Mouse (Mus musculus): ENCODE data around the gene Adgrl3.

The Adgrl3 gene

DNA sequence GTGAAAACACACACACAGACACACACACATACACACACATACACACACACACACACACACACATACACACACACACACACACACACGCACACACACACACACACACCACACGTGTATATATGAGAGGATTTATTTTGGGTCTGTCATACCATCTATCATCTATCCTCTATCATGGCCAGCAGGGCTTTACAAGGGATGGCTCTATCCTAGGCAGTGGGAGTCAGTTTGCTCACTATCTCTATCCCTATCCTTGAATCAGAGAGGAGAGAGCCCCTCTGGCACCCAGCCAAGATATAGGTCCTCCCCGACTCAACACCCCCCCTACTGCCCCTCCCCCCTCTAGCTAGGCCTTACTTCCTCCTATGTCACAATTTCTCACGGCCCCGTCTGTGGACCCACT lies 625.6 kb downstream of the Adgrl3 start:
- DNase-seq (ENCODE audit: low read depth in 1 of 2, low spot score in 2 of 2), result no peak

GRCm38 (mm10) chr5:81653941-81654340 lies 634.0 kb downstream of the Adgrl3 start:
- DNase-seq (ENCODE audit: low read depth in 1 of 2, low spot score in 2 of 2), result no peak

DNA sequence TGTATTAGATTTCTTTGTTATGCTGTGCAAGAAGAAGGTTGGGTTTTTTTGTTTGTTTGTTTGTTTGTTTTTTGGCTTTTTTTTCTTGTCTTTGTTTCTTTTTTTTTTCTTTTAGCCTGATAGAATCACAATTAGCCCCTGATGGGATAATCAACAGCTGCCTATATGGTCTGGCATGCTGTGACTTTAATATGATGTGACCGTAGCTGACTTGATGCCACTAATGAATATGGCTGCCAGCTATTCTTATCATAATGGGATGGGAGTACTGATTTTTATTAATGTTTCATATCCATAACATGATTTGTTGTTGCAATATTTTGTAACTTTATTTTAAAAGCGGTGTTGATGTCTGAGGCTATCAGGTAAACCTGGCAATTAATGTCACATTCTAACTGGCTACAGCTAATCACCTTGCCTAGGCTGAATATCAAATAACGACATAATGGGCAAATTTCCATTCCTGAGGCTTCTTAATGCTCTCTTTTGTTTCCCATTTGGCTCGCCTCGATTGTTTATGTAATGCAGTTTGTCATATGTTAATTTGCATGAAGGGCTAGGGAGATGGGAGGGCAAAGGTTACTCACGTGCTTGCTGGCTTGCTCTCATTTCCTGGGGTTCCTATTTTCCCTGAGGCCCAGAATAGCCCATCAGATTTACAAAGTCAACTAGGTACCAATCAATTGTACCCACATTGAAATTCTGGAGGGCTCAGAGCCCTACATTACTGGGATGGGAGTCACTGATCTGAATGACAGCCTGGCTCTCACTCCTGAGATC lies 641.9 kb downstream of the Adgrl3 start:
- no peak for DNase-seq (ENCODE audit: low read depth in 1 of 2, low spot score in 2 of 2)

DNA sequence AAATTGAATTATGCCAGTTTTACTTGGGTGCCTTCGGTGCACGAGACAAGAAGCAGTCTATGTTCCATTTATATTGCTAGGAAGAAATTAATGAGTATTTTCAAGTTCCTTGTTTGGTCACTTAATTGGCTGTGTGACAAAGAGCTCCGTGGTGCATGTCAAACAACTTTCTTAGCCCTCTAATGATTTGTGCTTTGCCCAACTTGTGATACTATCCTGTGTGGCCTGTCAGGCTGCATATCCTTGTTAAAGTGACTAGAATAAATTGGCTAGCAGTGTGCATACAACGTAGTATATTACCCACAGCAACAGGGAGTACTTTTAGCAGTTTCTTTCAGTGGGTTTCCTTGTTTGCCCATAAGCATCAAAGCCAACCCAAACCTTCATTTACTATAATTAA lies 651.1 kb downstream of the Adgrl3 start:
- DNase-seq (ENCODE audit: low read depth in 1 of 2, low spot score in 2 of 2), result no peak

DNA sequence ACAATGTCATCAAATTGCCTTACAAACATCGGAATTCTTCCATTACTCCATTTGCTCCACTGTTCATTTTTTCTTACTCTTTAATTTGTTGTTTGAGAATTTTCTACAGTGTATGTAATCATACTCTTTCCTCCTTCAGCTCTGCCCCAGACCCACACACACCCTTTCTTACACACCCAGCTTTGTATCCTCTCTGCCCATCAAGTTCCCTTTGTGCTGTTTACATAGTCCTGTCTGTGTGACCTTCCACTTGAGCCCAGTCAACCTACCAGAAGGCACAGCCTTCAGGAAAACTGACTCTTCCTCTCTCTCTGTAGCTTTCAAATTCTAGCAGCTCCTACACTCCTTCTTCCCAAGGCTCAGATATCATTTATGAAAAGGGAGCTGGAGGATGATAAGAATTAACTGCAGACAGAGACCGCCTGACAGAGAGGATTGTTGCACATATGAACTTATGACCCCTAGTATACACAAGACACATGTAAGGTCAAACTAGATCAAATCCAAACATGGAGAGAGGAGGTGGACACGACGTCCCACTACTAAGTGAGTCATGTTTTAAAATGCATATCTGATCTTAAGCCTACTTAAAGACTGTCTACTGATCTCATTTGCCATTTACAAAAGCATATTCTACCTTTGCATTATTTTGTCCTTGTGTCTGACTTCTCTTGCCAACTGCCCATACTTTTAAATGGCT lies 654.5 kb downstream of the Adgrl3 start:
- no peak for DNase-seq (ENCODE audit: low read depth in 1 of 2, low spot score in 2 of 2)

- DNase-seq (ENCODE audit: low read depth in 1 of 2, low spot score in 2 of 2), result no peak
Observed at GRCm38 (mm10) chr5:81674975-81675371, 655.0 kb downstream of the Adgrl3 start.

DNA sequence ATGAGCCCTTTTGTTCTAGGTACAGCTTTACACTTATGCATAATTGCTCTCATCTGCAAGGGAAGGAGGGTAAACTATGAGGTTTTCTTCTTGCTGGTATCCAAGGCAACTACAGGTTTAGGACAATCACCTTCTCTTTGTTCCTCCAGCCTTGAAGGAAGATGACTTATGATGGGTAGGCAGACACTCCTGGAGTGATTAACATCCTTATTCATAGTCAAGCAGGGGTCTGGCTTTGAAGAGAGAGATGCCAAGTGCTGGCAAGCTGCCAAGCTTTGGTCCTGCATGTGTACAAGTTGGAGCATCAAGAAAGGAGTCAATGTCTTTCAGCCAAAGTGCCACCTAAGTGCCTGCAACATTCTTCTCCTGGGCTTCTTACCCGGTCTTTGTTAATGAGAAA lies 657.0 kb downstream of the Adgrl3 start:
- DNase-seq (ENCODE audit: low read depth in 1 of 2, low spot score in 2 of 2), result no peak

GRCm38 (mm10) chr5:81686206-81686605 lies 666.3 kb downstream of the Adgrl3 start:
- no peak for DNase-seq (ENCODE audit: low read depth in 1 of 2, low spot score in 2 of 2)

DNA sequence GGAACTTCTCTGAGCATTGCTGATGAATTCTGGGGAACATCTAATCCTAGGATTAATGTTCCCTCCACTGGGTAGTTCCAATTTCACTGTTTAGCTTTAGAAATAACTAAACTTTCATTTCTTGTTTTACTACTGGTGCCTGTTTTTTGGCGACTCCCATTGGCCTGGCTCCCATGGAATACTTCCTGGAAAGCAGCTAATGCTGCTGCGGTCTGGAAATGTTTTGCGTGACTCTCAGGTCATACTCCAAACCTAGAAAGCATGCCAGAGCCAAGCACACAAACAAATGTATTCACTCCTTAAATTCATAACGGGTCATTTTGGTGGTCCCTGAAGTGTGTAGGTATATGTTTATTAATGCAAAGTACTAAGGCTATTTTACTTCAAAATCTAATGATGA lies 666.9 kb downstream of the Adgrl3 start:
- DNase-seq (ENCODE audit: low read depth in 1 of 2, low spot score in 2 of 2), result no peak

- no peak for DNase-seq (ENCODE audit: low read depth in 1 of 2, low spot score in 2 of 2)
Observed at GRCm38 (mm10) chr5:81729620-81730019, 709.7 kb downstream of the Adgrl3 start.

GRCm38 (mm10) chr5:81736008-81736407 lies 716.1 kb downstream of the Adgrl3 start:
- DNase-seq (ENCODE audit: low read depth in 1 of 2, low spot score in 2 of 2), result no peak

- no peak for DNase-seq (ENCODE audit: low read depth in 1 of 2, low spot score in 2 of 2)
Observed at GRCm38 (mm10) chr5:81738286-81739032, 718.5 kb downstream of the Adgrl3 start.

- no peak for DNase-seq (ENCODE audit: low read depth in 1 of 2, low spot score in 2 of 2)
Observed at GRCm38 (mm10) chr5:81752426-81752825, 732.5 kb downstream of the Adgrl3 start.

DNA sequence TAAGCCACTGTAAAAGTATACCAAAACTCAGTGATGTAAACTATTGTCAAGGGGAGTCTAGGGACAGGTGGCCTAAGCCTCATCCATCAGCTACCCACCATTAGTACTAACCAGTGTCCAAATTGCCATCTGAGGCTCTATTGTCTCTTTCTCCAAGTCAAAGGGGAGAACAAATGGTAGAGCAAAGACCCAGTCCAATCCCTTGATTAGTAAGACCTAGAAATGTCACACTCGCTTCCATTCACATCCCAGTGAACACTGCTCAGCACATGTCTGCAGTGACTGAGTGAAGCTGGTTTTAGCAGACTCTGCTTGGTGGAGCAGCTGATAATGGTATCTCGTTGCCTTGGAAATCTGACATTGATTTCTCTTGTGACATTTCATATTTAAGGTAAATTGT lies 735.8 kb downstream of the Adgrl3 start:
- DNase-seq (ENCODE audit: low read depth in 1 of 2, low spot score in 2 of 2), result no peak

- DNase-seq (ENCODE audit: low read depth in 1 of 2, low spot score in 2 of 2), result no peak
Observed at GRCm38 (mm10) chr5:81757093-81757725, 737.3 kb downstream of the Adgrl3 start.

GRCm38 (mm10) chr5:81776234-81776633 lies 756.3 kb downstream of the Adgrl3 start:
- no peak for DNase-seq (ENCODE audit: low read depth in 1 of 2, low spot score in 2 of 2)

GRCm38 (mm10) chr5:81776746-81777145 lies 756.8 kb downstream of the Adgrl3 start:
- no peak for DNase-seq (ENCODE audit: low read depth in 1 of 2, low spot score in 2 of 2)

DNA sequence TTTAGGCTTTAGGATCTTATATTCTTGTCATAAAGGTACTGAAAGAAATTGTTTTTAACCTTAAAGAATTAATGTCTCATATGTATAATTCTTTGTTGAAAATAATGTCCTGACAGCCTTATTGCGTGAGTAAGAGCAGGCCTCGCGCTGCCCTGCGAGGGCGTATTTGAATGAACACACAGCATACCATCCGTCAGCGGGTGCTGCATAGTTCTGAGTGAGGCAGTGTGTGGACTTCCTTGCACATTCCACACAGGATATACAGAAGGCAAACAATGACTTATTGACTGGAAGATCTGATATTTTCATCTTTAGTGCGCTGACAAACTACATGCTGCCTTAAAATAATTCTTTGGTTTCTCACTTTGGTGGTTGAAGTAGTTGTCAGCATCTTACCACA lies 764.8 kb downstream of the Adgrl3 start:
- DNase-seq (ENCODE audit: low read depth in 1 of 2, low spot score in 2 of 2), result no peak

DNA sequence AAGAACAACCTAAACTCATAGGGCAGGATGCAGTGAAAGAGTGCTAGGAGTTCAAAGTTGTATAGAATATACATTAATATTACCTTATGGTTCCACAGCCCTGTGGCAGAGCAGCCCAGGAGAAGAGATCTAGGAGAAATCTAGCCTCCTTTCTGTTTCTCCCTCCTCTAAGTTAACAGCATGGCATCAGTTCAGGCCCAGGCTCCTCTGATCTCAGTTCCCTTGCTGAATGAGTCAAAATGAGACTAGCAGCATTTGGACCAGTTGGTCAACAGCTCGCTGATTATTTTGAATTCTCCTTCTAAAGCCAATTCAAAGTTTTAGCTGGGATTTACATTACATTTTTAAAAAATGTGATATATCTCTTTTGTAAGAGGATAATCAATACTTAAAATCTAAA lies 770.8 kb downstream of the Adgrl3 start:
- no peak for DNase-seq (ENCODE audit: low read depth in 1 of 2, low spot score in 2 of 2)

DNA sequence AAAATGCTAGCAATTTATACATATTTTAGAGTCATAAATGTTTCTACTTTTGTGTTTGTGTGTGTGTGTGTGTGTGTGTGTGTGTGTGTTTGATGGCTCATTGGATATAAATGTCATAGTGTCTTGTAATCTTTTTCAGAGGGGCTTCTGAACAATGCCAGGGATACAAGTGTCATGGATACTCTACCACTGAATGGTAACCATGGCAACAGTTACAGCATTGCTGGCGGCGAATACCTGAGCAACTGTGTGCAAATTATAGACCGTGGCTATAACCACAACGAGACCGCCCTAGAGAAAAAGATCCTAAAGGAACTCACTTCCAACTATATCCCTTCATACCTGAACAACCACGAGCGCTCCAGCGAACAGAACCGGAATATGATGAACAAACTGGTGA lies 774.2 kb downstream of the Adgrl3 start:
- no peak for DNase-seq (ENCODE audit: low read depth in 1 of 2, low spot score in 2 of 2)

DNA sequence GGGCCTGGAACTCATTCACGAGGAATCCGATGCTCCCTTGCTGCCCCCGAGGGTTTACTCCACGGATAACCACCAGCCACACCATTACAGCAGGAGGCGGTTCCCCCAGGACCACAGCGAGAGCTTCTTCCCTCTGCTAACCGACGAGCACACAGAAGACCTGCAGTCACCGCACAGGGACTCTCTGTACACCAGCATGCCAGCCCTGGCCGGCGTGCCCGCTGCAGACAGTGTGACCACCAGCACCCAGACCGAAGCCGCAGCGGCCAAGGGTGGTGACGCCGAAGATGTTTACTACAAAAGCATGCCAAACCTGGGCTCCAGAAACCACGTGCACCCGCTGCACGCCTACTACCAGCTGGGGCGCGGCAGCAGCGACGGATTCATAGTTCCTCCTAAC lies 774.7 kb downstream of the Adgrl3 start:
- no peak for DNase-seq (ENCODE audit: low read depth in 1 of 2, low spot score in 2 of 2)

GRCm38 (mm10) chr5:81796128-81796527 lies 776.2 kb downstream of the Adgrl3 start:
- no peak for DNase-seq (ENCODE audit: low read depth in 1 of 2, low spot score in 2 of 2)
